Mouse (Mus musculus) neutrophil, adult 5-6 weeks (primary cell): ENCODE measurements around the gene Mmp25. TPM values are rescaled to one million over a fixed set of nuclear protein-coding genes. Genes with fewer than 3 reads are reported as not detected.

Experiments
- total RNA-seq: library from RNA; stranded (forward); fragments of 200-1000 nt; gene quantifications from 2 replicates; pipeline ENCODE4 v1.2.3, GENCODE M21; 2017

The Mmp25 gene
- total RNA-seq, 1 experiment from 2014 or later: 14.9 TPM

Other genes with a start within 250 kb of the Mmp25 start
- gene Vmn2r117, start 165.6 kb downstream of the Mmp25 start, total RNA-seq: 0.12 TPM in 1 of 2 replicates, not detected in the other
- 5.1 and 5.6 TPM in 2 replicates for gene Zfp213, start 81.0 kb downstream of the Mmp25 start, total RNA-seq
- not detected in 2 replicates for gene Zfp13, start 45.8 kb downstream of the Mmp25 start, total RNA-seq
- gene Zscan10, start 44.4 kb downstream of the Mmp25 start, total RNA-seq: not detected in 2 replicates
- 0.37 TPM in 1 of 2 replicates, not detected in the other for gene Bicdl2, start 15.2 kb upstream of the Mmp25 start, total RNA-seq
- 21.9 and 32.2 TPM in 2 replicates for gene Hcfc1r1, start 28.3 kb upstream of the Mmp25 start, total RNA-seq
- 15.2 and 16.0 TPM in 2 replicates for gene Thoc6, start 28.6 kb upstream of the Mmp25 start, total RNA-seq
- gene Tnfrsf12a, start 32.2 kb upstream of the Mmp25 start, total RNA-seq: 10.5 and 13.4 TPM in 2 replicates
- gene Cldn6, start 34.0 kb upstream of the Mmp25 start, total RNA-seq: not detected in 2 replicates
- gene Cldn9, start 38.7 kb upstream of the Mmp25 start, total RNA-seq: not detected in 2 replicates
- gene 1520401A03Rik, start 77.5 kb upstream of the Mmp25 start, total RNA-seq: not detected in 2 replicates
- 6.5 and 8.0 TPM in 2 replicates for gene Pkmyt1, start 81.1 kb upstream of the Mmp25 start, total RNA-seq
- 0.70 TPM in 1 of 2 replicates, not detected in the other for gene Paqr4, start 95.6 kb upstream of the Mmp25 start, total RNA-seq
- 0.23 TPM in 1 of 2 replicates, not detected in the other for gene Kremen2, start 100.6 kb upstream of the Mmp25 start, total RNA-seq
- 16.8 and 18.3 TPM in 2 replicates for gene Flywch1, start 126.3 kb upstream of the Mmp25 start, total RNA-seq
- gene Flywch2, start 140.8 kb upstream of the Mmp25 start, total RNA-seq: not detected in 2 replicates
- gene Srrm2, start 145.3 kb upstream of the Mmp25 start, total RNA-seq: 281 and 303 TPM in 2 replicates
- 93.3 and 94.9 TPM in 2 replicates for gene Elob, start 183.9 kb upstream of the Mmp25 start, total RNA-seq
- gene Prss33, start 190.8 kb upstream of the Mmp25 start, total RNA-seq: not detected in 2 replicates
- gene Prss32, start 198.6 kb upstream of the Mmp25 start, total RNA-seq: 0.37 and 0.93 TPM in 2 replicates
- gene Prss41, start 198.9 kb upstream of the Mmp25 start, total RNA-seq: not detected in 2 replicates
- gene Prss21, start 222.8 kb upstream of the Mmp25 start, total RNA-seq: not detected in 2 replicates
- gene Dcpp1, start 235.6 kb upstream of the Mmp25 start, total RNA-seq: not detected in 2 replicates
- not detected in 2 replicates for gene Dcpp2, start 235.6 kb upstream of the Mmp25 start, total RNA-seq